Mouse (Mus musculus) MEL (cell line): Measurements from ENCODE around the gene Cyp2u1.

ENCODE experiments used
- EP300 ChIP-seq, 2 experiments: IDR thresholded peaks; 2 replicates each; pipeline ENCODE4 v1.6.1; 2011; ENCODE audit warnings: improper control_type of control experiment in 2 of 2, low read length in 2 of 2, low read depth in 1 of 2, mild to moderate bottlenecking in 1 of 2
- MAX ChIP-seq: IDR thresholded peaks from 2 replicates; pipeline ENCODE4 v1.6.1; 2011; ENCODE audit warnings: low read length, improper control_type of control experiment
- MYC ChIP-seq: IDR thresholded peaks from 2 replicates; pipeline ENCODE4 v1.6.1; 2011; ENCODE audit warnings: low read depth, mild to moderate bottlenecking, low read length, improper control_type of control experiment, moderate library complexity
- POLR2A ChIP-seq, 2 experiments: IDR thresholded peaks; 2 replicates each; pipeline ENCODE4 v1.6.1; 2011 to 2012; ENCODE audit warnings: low read length in 2 of 2, mild to moderate bottlenecking in 2 of 2, control low read depth in 1 of 2, improper control_type of control experiment in 1 of 2, low read depth in 1 of 2, moderate library complexity in 1 of 2; ENCODE audit not compliant: control insufficient read depth in 1 of 2, insufficient read depth in 1 of 2, poor library complexity in 1 of 2
- POLR2AphosphoS5 ChIP-seq: IDR thresholded peaks from 2 replicates; pipeline ENCODE4 v1.6.1; 2012; ENCODE audit warnings: low read depth, borderline replicate concordance, mild to moderate bottlenecking, inconsistent platforms, low read length, moderate library complexity, mixed read lengths
- RCOR1 ChIP-seq: IDR thresholded peaks from 2 replicates; pipeline ENCODE4 v1.6.1; 2012; ENCODE audit warnings: low read depth, mild to moderate bottlenecking, inconsistent platforms, low read length, improper control_type of control experiment

- TF ChIP-seq MAX (no peak), POLR2A (IDR thresholded peaks at IDR 0.05; ENCODE audit: control insufficient read depth in 1 of 2, insufficient read depth in 1 of 2, low read depth in 1 of 2, low read length in 2 of 2, poor library complexity in 1 of 2) (no peak), MYC (no peak), POLR2AphosphoS5 (no peak), RCOR1 (no peak), EP300 (IDR thresholded peaks at IDR 0.05; ENCODE audit: low read depth in 1 of 2, low read length in 2 of 2) (no peak)
Observed at GRCm38 (mm10) chr3:131295513-131296200, 7.4 kb downstream of the Cyp2u1 start.
